Comparison of ENCODE assay signal across 19 mouse cellular contexts in genomic region chr1:143675734-143676361, GRCm38 (mm10). TPM values are rescaled to one million over a fixed set of nuclear protein-coding genes. Genes with fewer than 3 reads are reported as not detected.
DNase-seq lines count a peak whose midpoint lies in the region; ATAC-seq and TF ChIP-seq lines count a peak whose summit lies in the region.
"Had no signal": no experiment of that assay in that cellular context is flagged by ENCODE, and none has a peak within 500 bp of the region (broad histone marks: within the 10 kb centered on the region; RNA-seq: fewer than 3 reads in every experiment).

No protein-coding gene starts in this region.

- H3K27me3 ChIP-seq in hindbrain, postnatal 0 days (ENCODE audit: insufficient read depth, low read length): no peaks in the 10 kb centered on the region
- no peaks in the 10 kb centered on the region for H3K27me3 ChIP-seq in hindbrain, embryonic 10.5 days (ENCODE audit: insufficient read depth, poor library complexity, severe bottlenecking)
- H3K27me3 ChIP-seq: embryonic facial prominence, embryonic 13.5 days; liver, embryonic 12.5 days had no signal

- TF ChIP-seq POLR2A in brain, embryonic 14.5 days (IDR thresholded peaks at IDR 0.05; ENCODE audit: borderline replicate concordance, extremely low read depth, insufficient read depth, insufficient read length, poor library complexity, severe bottlenecking): no peak

- no peak overlapping the region for H3K4me3 ChIP-seq in hindbrain, postnatal 0 days (ENCODE audit: low read length)
- no peak overlapping the region for H3K4me3 ChIP-seq in hindbrain, embryonic 10.5 days
- H3K4me3 ChIP-seq: embryonic facial prominence, embryonic 13.5 days; heart, embryonic 10.5 days; liver, embryonic 12.5 days; myocyte had no signal

- WGBS in hindbrain, postnatal 0 days: 83% methylated on average over 4 of the region's 4 CpGs
- 95% methylated on average over 4 of the region's 4 CpGs for WGBS in hindbrain, embryonic 10.5 days

- peaks cover 7% of the 10 kb centered on the region; the same call in 1 of the 2 replicates for H3K36me3 ChIP-seq in hindbrain, postnatal 0 days (ENCODE audit: insufficient read depth, low read length)
- peaks cover 86% of the 10 kb centered on the region for H3K36me3 ChIP-seq in hindbrain, embryonic 10.5 days

- no peaks in the 10 kb centered on the region for H3K4me1 ChIP-seq in hindbrain, postnatal 0 days (ENCODE audit: insufficient read depth, low read length)
- H3K4me1 ChIP-seq in hindbrain, embryonic 10.5 days (replicated peaks): no peaks in the 10 kb centered on the region
- H3K4me1 ChIP-seq: embryonic facial prominence, embryonic 13.5 days; heart, embryonic 10.5 days; liver, embryonic 12.5 days had no signal

- no peak overlapping the region for H3K4me2 ChIP-seq in hindbrain, postnatal 0 days (ENCODE audit: low read depth, low read length)
- H3K4me2 ChIP-seq: embryonic facial prominence, embryonic 13.5 days; liver, embryonic 12.5 days had no signal

- DNase-seq in embryo, embryonic 11 days: peak; percentile 4
- no peak for DNase-seq in embryo, embryonic 10.5 days (ENCODE audit: low spot score)
- peak; percentile 73 for DNase-seq in hindbrain, postnatal 0 days (ENCODE audit: low spot score)
- DNase-seq in hindbrain, embryonic 10.5 days (ENCODE audit: low spot score): no peak
- peak; percentile 20 for DNase-seq in CD4-positive, CD25-positive, alpha-beta regulatory T cell, adult 2 months (ENCODE audit: low read depth, low spot score)
- peak; percentile 67 for DNase-seq in brain, embryonic 14.5 days (ENCODE audit: low read depth)
- no peak for DNase-seq in spleen, postnatal 10 days (ENCODE audit: low spot score in 2 of 2)
- no peak for DNase-seq in kidney, postnatal 25 days
- DNase-seq: adrenal gland, postnatal 10 days; gastrocnemius, postnatal 10 days; kidney, postnatal 14 days; left cerebral cortex, postnatal 4 days; right cerebral cortex, postnatal 25 days; thymus, adult 18-20 months had no signal

- H3K9me3 ChIP-seq in hindbrain, postnatal 0 days (ENCODE audit: low read length): no peaks in the 10 kb centered on the region
- no peaks in the 10 kb centered on the region for H3K9me3 ChIP-seq in hindbrain, embryonic 10.5 days
- H3K9me3 ChIP-seq: embryonic facial prominence, embryonic 13.5 days; heart, embryonic 10.5 days; liver, embryonic 12.5 days had no signal

- ATAC-seq in hindbrain, postnatal 0 days: no peak
- ATAC-seq: inflammation-experienced regulatory T-cells, adult 6 months; liver, embryonic 12.5 days had no signal

- no peak overlapping the region for H3K9ac ChIP-seq in hindbrain, postnatal 0 days (replicated peaks; ENCODE audit: low read length)
- H3K9ac ChIP-seq: embryonic facial prominence, embryonic 13.5 days; liver, embryonic 12.5 days had no signal

- no peak overlapping the region for H3K27ac ChIP-seq in hindbrain, postnatal 0 days
- H3K27ac ChIP-seq in hindbrain, embryonic 10.5 days: no peak overlapping the region
- H3K27ac ChIP-seq: embryonic facial prominence, embryonic 13.5 days; heart, embryonic 10.5 days; liver, embryonic 12.5 days had no signal

- peak; percentile 30; the same call in 1 of the 2 replicates for TF ChIP-seq CTCF in hindbrain, postnatal 0 days (IDR thresholded peaks at IDR 0.05; ENCODE audit: low read depth)
- no peak for TF ChIP-seq CTCF in brain, embryonic 14.5 days (IDR thresholded peaks at IDR 0.05; ENCODE audit: borderline replicate concordance, extremely low read depth, insufficient read depth, insufficient read length)

RNA-seq across cellular contexts. Expression of gene Cdc73, which starts 26.8 kb away (rescaled TPM):
- 7.1 and 8.5 TPM in 2 replicates for total RNA-seq in hindbrain, postnatal 0 days (2014; rRNA removed)
- 15.3 and 15.8 TPM in 2 replicates for polyA plus RNA-seq in hindbrain, postnatal 0 days (2015; fragmentation: Nextera tagmentation; extraction: Ambion mirVana)
- 27.9 and 34.6 TPM in 2 replicates for polyA plus RNA-seq in hindbrain, embryonic 10.5 days (2016; fragmentation: Nextera tagmentation; extraction: Ambion mirVana)
- 18.6 and 20.2 TPM in 2 replicates for polyA plus RNA-seq in brain, embryonic 14.5 days (2012; rRNA removed)

RNA-seq across cellular contexts. Expression of gene B3galt2, which starts 35.4 kb away (rescaled TPM):
- 12.1 and 13.3 TPM in 2 replicates for total RNA-seq in hindbrain, postnatal 0 days (2014; rRNA removed)
- polyA plus RNA-seq in hindbrain, postnatal 0 days (2015; fragmentation: Nextera tagmentation; extraction: Ambion mirVana): 7.6 and 8.6 TPM in 2 replicates
- 0.44 and 0.50 TPM in 2 replicates for polyA plus RNA-seq in hindbrain, embryonic 10.5 days (2016; fragmentation: Nextera tagmentation; extraction: Ambion mirVana)
- 3.0 and 3.8 TPM in 2 replicates for polyA plus RNA-seq in brain, embryonic 14.5 days (2012; rRNA removed)

RNA-seq across cellular contexts. Expression of gene Glrx2, which starts 40.3 kb away (rescaled TPM):
- total RNA-seq in hindbrain, postnatal 0 days (2014; rRNA removed): 23.4 and 33.0 TPM in 2 replicates
- polyA plus RNA-seq in hindbrain, postnatal 0 days (2015; fragmentation: Nextera tagmentation; extraction: Ambion mirVana): 114 and 123 TPM in 2 replicates
- 70.6 and 91.5 TPM in 2 replicates for polyA plus RNA-seq in hindbrain, embryonic 10.5 days (2016; fragmentation: Nextera tagmentation; extraction: Ambion mirVana)
- polyA plus RNA-seq in brain, embryonic 14.5 days (2012; rRNA removed): 66.8 and 72.1 TPM in 2 replicates

Comparison
In these comparisons a context has a peak if more than half of its experiments do, and no peak if none do; other contexts are left out.
1. DNase-seq: peak in embryo, embryonic 11 days (single experiment), hindbrain, postnatal 0 days (single experiment), CD4-positive, CD25-positive, alpha-beta regulatory T cell, adult 2 months (single experiment) and brain, embryonic 14.5 days (single experiment); none in embryo, embryonic 10.5 days (single experiment), hindbrain, embryonic 10.5 days (single experiment), spleen, postnatal 10 days (0 of 2) and kidney, postnatal 25 days (0 of 2).